Mouse (Mus musculus) B cell, adult 2 months (primary cell): ENCODE results near the gene Gnb2.

Experiments
- DNase-seq, 2 experiments: peaks; one replicate each; pipeline ENCODE4 v3.0.0; 2022

Gene Gnb2

DNA sequence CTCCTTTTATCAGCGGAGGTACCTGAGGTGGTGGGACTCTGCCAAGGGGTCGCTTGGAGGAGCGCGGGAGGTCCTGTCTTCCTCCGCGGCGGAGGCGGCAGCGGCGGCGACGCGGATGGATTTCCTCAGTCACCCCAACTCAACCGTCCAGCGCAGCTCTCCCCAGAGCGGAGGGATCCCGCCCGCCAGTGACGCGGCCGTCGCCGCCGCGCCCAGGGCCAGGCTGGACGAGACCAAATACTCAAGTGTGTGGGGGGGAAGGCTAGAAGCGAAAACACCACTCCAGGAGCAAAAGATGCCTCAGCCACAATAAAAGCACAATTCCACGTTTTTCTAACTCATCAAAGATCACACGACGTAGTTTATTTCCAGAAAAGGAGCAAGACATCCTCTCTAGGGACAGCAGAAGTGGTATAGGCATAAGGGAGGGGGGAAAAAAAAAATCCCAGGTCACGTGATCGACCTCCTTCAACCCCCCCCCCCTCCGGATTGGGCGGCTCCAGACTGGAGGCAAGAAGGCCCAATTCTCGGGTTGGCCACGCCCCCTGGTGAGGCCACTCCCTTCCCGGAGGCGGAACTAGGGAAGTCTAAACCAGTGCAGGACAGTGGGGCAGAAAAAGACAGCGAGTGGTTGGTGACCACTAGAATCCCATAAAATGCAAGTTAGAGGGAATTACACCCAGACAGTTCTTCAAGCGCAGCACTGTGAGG lies at the start of gene Gnb2, which contains the start of gene Epo:
Gnb2 (minus strand) TSS at position 394 of the 711 bp plus-strand sequence.
Epo (minus strand) TSS at position 126 of the 711 bp plus-strand sequence.
- peak; percentile 98 to 99 for DNase-seq

DNA sequence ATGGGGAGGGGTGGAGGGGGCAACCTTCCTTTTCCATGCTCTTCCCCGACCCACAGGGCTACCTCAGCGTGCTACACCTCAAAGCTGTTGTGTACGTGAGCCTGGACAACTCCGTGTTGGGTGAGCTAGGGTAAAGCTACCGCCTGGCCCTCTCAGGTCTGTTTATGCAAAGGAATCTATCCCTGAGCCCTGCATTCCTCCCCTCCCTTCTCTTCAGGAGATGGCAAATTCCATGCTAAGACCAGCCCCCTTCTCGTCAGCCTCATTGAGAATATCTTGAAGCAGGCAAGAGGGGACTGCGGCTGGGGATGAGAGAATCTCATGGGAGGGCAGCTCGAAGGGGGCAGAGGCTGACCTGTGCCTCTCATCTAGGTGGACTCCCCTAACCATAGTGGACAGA lies 49.4 kb upstream of the Gnb2 start:
- DNase-seq: no peak

DNA sequence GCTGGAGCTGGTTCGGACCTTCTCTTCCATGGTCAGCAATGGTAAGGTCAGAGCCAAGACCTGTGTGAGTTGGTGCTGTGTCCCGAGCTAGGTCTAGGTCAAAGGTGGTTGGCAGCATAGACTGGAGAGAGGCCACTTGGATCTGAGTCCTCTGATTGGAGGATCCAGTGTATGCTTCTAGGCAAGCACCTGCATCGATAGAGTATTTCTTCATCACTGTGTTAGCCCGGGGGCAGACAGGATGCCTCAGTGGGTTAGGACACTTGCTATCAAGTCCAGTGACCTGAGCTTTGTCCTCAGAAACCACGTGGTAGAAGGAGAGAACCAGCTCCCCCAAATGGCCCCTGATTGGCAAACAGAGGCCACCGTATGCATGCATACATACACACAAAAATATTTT lies 46.9 kb upstream of the Gnb2 start:
- no peak for DNase-seq

- no peak for DNase-seq
Observed at GRCm38 (mm10) chr5:137574470-137574901, 41.2 kb upstream of the Gnb2 start.

GRCm38 (mm10) chr5:137570691-137571586 lies 37.6 kb upstream of the Gnb2 start:
- no peak for DNase-seq

GRCm38 (mm10) chr5:137570181-137570580 lies 36.9 kb upstream of the Gnb2 start:
- no peak for DNase-seq

GRCm38 (mm10) chr5:137569665-137570064 lies 36.4 kb upstream of the Gnb2 start, which contains the start of gene Tfr2:
Gene Tfr2, plus strand, starts transcription at chr5:137569840.
- peak; percentile 79 to 81 for DNase-seq

GRCm38 (mm10) chr5:137569031-137569430 lies 35.7 kb upstream of the Gnb2 start:
- peak; percentile 39 to 43 for DNase-seq

DNA sequence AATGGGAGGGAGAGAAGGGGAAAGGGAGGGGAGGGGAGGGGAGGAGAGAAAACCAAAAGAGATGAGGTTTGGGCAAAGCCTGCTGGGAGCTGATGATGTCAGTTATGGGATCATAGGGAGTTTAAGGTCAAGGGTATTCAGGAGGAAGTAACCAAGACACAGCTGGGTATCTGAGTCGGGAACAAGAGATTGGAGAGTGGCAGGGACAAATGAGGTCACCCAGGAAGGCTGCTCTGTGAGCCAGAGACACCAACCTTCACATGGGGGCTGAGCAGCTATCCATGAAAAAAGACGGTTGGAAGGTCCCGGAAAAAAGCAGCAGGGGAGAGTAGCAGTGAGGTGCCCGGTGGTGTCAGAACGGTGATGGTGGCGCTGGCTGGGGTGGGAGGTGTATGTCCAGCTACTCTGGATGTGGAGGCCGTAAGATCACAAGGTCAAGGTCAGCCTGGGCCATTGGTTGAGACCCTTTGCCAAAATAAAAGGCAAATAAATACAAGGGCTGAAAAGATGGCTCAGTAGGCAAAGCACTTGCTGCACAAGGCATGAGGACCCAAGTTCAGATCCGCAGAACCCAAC lies 35.0 kb upstream of the Gnb2 start:
- DNase-seq: no peak

DNA sequence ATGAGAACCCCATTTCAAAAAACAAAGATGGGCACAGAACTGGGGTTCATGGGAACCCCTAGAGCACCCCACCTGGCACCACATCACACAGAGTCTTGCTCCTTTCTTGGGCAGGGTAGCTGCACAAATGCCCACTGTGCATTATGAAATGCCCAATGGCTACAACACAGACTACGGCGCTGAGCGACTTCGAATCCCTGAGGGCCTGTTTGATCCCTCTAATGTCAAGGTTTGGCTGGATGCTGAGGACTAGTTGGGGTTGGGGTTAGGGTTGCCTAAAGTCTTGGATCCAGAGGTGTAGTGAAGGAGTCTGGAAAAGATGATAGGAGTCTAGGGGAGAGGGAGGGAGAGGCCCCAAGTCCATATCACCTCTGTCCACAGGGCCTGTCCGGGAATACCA lies 33.1 kb upstream of the Gnb2 start:
- no peak for DNase-seq

DNA sequence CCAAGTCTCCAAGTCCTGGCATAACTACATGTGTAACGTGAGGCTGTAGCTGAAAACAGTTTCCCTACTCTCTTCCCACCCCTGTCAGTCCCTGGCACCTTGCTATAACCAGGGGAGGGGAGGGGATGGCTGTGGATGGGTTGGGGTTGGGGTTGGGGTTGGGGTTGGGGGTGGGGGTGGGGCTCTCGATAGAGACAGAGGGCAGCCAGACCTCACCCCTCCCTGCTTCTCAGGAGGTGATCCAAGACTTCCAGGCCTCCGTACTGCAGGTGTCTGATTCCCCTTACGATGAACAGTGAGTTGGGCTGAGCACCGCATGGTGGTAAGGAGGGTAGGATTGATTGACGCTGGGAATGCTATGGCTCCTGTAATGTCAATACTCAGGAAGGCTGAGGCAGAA lies 32.4 kb upstream of the Gnb2 start:
- DNase-seq: no peak

DNA sequence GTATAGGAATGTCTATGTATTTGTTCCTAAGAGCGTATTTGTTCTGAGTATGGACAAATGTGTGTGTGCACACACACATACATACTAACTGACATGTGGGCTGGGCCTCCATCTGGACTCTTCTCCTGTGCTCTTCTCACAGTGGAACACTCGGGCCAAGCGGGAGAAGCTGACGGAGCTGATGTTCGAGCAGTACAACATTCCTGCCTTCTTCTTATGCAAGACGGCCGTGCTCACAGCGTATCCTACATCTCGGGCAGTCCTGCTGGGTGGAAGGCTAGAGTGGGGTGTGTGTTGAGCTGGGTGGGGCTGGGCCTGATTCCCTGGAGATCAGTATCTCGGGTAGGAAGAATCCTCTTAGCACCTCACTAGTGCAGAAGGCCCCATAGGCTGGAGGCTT lies 29.7 kb upstream of the Gnb2 start:
- DNase-seq: no peak

- DNase-seq: no peak
Observed at GRCm38 (mm10) chr5:137561556-137561955, 28.2 kb upstream of the Gnb2 start.

DNA sequence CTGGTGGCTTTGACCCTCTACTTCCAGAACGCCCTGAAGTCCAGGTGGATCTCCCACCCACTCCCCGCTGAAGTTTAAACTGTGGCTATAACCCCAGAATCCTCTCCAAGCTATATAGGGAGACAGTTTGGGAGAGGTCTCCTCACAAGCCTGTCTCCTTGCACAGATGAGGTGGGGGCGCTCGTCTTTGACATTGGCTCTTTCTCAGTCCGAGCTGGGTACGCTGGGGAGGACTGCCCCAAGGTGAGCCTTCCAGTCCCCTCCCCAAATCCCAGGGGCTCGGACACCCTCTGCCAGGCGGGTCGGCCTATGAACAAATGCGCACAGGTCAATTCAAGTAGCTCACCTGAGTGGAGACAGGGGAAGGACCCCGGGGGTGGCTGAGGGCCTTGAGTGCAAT lies 20.6 kb upstream of the Gnb2 start:
- no peak for DNase-seq

GRCm38 (mm10) chr5:137553411-137553837 lies 20.1 kb upstream of the Gnb2 start, which contains the start of gene Actl6b:
Gene Actl6b, plus strand, starts transcription at chr5:137553517.
- peak; percentile 54 to 57 for DNase-seq

- DNase-seq: no peak
Observed at GRCm38 (mm10) chr5:137553000-137553399, 19.7 kb upstream of the Gnb2 start.

DNA sequence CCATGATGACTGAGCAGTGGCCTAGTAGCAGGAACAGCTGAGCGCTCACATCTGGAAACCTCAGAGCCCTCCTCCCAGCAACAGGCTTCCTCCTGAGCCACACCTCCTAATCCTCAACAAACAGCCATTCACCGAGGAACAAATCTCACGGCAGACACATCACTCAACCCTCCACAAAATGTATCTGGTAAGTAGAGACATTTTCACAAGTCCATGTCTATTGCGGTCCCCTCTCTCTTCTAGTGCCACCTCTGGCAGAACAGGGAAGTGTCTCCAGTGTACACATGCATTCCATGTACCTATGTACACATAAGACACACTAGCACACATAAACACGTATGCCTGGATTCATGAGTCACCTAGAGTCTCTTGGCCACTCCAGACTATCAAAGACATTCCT lies 17.8 kb upstream of the Gnb2 start:
- DNase-seq: peak; percentile 32 to 39

DNA sequence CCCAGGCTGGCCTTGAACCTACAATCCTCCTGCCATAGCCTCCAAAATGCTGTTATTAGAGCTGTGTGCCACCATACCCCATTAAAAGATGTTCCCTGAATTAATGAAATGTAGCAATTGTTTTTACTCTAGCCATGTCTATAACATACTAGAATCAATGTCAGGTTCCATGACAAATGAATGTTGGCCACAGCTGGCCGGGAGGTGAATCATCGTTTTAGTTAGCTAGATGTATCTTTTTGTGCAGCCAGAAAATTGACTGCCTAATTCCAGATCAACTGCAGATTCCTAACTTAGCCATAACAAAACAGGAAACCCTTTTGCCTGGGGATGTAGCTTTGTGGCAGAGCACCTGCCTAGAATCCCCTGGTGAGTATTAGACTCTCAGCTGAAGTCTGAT lies 16.5 kb upstream of the Gnb2 start:
- DNase-seq: no peak

GRCm38 (mm10) chr5:137545596-137545995 lies 12.3 kb upstream of the Gnb2 start:
- DNase-seq: no peak

GRCm38 (mm10) chr5:137544926-137545325 lies 11.6 kb upstream of the Gnb2 start:
- no peak for DNase-seq

- DNase-seq: no peak
Observed at GRCm38 (mm10) chr5:137541768-137542540, 8.6 kb upstream of the Gnb2 start.

DNA sequence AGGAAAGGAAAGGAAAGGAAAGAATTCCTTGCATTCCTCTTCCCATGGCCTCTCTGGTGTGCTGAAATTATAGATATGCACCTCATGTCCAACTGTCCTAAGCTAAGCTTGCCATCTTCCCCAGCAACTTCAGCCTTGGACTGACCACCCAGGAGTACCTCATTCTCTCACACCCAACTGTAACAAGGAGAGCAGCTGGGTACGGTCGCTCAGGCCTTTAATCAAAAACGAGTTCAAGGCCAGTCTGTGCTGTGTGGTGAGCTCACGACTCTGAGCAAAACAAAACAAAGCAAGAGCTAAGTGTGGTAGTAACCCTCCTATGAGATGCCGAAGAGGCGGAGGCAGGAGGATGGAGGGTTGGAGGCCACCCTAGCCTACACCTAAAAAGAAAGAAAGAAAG lies 7.7 kb upstream of the Gnb2 start:
- no peak for DNase-seq
